Mouse (Mus musculus) left cerebral cortex, postnatal 25 days (tissue): ENCODE data around the gene Ndufc1. TPM values are rescaled to one million over a fixed set of nuclear protein-coding genes. Genes with fewer than 3 reads are reported as not detected.
"Not testable (repeated sequence)": the region's sequence is repeated elsewhere in the genome, so short reads cannot be mapped to it uniquely, and the experiment has no call there.

ENCODE experiments used
- DNase-seq, 2 experiments: peaks; one replicate each; pipeline ENCODE4 v3.0.0; 2022; ENCODE audit warnings: low spot score in 2 of 2, mixed read lengths in 1 of 2
- intact Hi-C: fragments of 180-260 bp; cut with DNase I; formaldehyde crosslinking; loops from one replicate; pipeline ENCODE4 v1.15.1; 2025
- total RNA-seq, 2 experiments: library from RNA; stranded (reverse); gene quantifications; 2 replicates each; pipeline ENCODE4 v1.2.3; 2021

Gene Ndufc1
- total RNA-seq, 2 experiments from 2014 or later, result 362 to 365 TPM

- intact Hi-C loops, result no loop called here
- peak in 1 of 2 experiments; percentile 17 for DNase-seq
Measured at GRCm38 (mm10) chr3:51375307-51376265, 33.2 kb downstream of the Ndufc1 start.

- DNase-seq, result no peak
- intact Hi-C loops, result no loop called here
Measured at GRCm38 (mm10) chr3:51373544-51373943, 35.2 kb downstream of the Ndufc1 start.

GRCm38 (mm10) chr3:51372883-51373282, 35.9 kb downstream of the Ndufc1 start:
- intact Hi-C loops, result no loop called here
- no peak for DNase-seq

GRCm38 (mm10) chr3:51371826-51372225, 37.0 kb downstream of the Ndufc1 start:
- intact Hi-C loops, result no loop called here
- DNase-seq, result no peak

GRCm38 (mm10) chr3:51368011-51368410, 40.8 kb downstream of the Ndufc1 start:
- intact Hi-C loops, result no loop called here
- DNase-seq, result no peak

GRCm38 (mm10) chr3:51366926-51367325, 41.9 kb downstream of the Ndufc1 start:
- DNase-seq, result no peak
- intact Hi-C loops, result no loop called here

- DNase-seq, result no peak
- intact Hi-C loops, result loop anchor here (1.0 to 2.0 kb wide), 3 partner anchors 76 to 135 kb away; no protein-coding TSS in a partner anchor
Measured at GRCm38 (mm10) chr3:51365517-51365882, 43.3 kb downstream of the Ndufc1 start.

- peak; percentile 81 to 97 for DNase-seq
- intact Hi-C loops, result loop anchor here (1.0 to 2.0 kb wide), 3 partner anchors 76 to 134 kb away; no protein-coding TSS in a partner anchor
Measured at GRCm38 (mm10) chr3:51364703-51365516, 43.9 kb downstream of the Ndufc1 start.

- DNase-seq, result no peak
- intact Hi-C loops, result no loop called here
Measured at GRCm38 (mm10) chr3:51361066-51361465, 47.7 kb downstream of the Ndufc1 start.

- intact Hi-C loops, result no loop called here
- no peak for DNase-seq
Measured at GRCm38 (mm10) chr3:51359558-51360307, 49.1 kb downstream of the Ndufc1 start.

- intact Hi-C loops, result no loop called here
Measured at GRCm38 (mm10) chr3:51358660-51359557, 49.9 kb downstream of the Ndufc1 start.

GRCm38 (mm10) chr3:51358181-51358580, 50.6 kb downstream of the Ndufc1 start:
- DNase-seq, result peak; percentile 46 to 73
- intact Hi-C loops, result no loop called here

More at GRCm38 (mm10) chr3:51358660-51359557, 49.9 kb downstream of the Ndufc1 start:
- peak; percentile 50 to 62 for DNase-seq

GRCm38 (mm10) chr3:51357624-51358023, 51.2 kb downstream of the Ndufc1 start:
- intact Hi-C loops, result no loop called here
- DNase-seq, result no peak

- intact Hi-C loops, result no loop called here
- DNase-seq, result no peak
Measured at GRCm38 (mm10) chr3:51357078-51357477, 51.7 kb downstream of the Ndufc1 start.

GRCm38 (mm10) chr3:51354956-51355355, 53.8 kb downstream of the Ndufc1 start:
- intact Hi-C loops, DNase-seq: not testable (repeated sequence)
